12 mouse cellular contexts compared by ENCODE assay signal in the genomic region with DNA sequence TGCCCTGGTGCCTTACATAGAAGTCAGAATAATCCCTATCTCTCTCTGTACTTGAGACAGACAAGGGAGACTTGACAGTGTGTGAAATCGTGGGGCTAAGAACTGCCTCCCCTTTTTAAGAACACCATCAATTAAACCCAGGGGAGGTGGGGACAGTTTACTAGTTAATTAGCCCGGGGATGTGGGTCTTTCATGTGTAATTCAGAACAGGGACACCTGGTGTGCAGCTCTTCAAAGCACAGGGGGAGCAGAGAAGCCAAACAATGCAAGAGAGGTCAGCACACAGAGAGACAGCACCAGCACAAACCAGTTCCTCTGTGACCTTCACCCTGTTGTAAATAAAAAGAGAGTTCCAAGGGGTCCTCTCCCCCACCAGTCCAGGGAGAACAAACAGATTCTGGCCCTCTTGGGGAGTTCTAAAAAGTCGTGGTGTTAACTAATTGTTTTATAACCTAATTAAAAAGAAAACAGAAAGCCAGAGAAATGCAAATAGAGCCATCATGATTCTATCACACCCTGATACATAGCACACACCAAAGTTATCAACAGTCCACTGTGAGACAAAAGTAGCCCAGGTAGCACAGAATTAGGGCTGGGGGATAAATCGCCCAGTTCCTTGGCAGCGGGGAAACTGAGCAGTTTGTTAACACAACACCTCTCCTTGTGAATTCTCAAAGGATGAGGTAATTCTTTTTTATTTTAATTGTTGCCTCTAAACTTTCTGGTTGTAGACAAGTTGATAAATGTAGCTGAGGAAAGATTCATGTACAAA.
DNase-seq lines count a peak whose midpoint lies in the region; ATAC-seq lines count a peak whose summit lies in the region.
"Had no signal": no experiment of that assay in that cellular context is flagged by ENCODE, and none has a peak within 500 bp of the region (broad histone marks: within the 10 kb centered on the region; RNA-seq: fewer than 3 reads in every experiment).

No protein-coding gene starts in this region.

- peaks cover 18% of the 10 kb centered on the region for H3K4me1 ChIP-seq in heart, embryonic 13.5 days
- peaks cover 7% of the 10 kb centered on the region for H3K4me1 ChIP-seq in midbrain, embryonic 11.5 days (ENCODE audit: control insufficient read depth, insufficient read depth, low read length)
- peaks cover 7% of the 10 kb centered on the region; the same call in 1 of the 2 replicates for H3K4me1 ChIP-seq in midbrain, embryonic 15.5 days

- H3K27me3 ChIP-seq in heart, embryonic 13.5 days (replicated peaks) = no peaks in the 10 kb centered on the region
- no peaks in the 10 kb centered on the region for H3K27me3 ChIP-seq in midbrain, embryonic 11.5 days (ENCODE audit: control insufficient read depth, insufficient read depth, low read length)
- H3K27me3 ChIP-seq in midbrain, embryonic 15.5 days (replicated peaks) = no peaks in the 10 kb centered on the region; the same call in 1 of the 2 replicates

- H3K9ac ChIP-seq in heart, embryonic 13.5 days = no peak overlapping the region; the same call in 1 of the 2 replicates
- no peak overlapping the region for H3K9ac ChIP-seq in midbrain, embryonic 11.5 days (ENCODE audit: low read length)
- H3K9ac ChIP-seq in midbrain, embryonic 15.5 days = no peak overlapping the region

- peak overlapping the region; percentile 45 for H3K4me2 ChIP-seq in heart, embryonic 13.5 days
- H3K4me2 ChIP-seq in midbrain, embryonic 11.5 days = no peak overlapping the region
- no peak overlapping the region for H3K4me2 ChIP-seq in midbrain, embryonic 15.5 days

- intact Hi-C loops in heart, postnatal 14 days (cut with DNase I) = no loop called here

- 0 out of 2 replicates have a peak, but pooled peaks cover 6% of the 10 kb centered on the region for H3K9me3 ChIP-seq in heart, embryonic 13.5 days
- H3K9me3 ChIP-seq in midbrain, embryonic 11.5 days (ENCODE audit: control insufficient read depth, low read length) = no peaks in the 10 kb centered on the region
- no peaks in the 10 kb centered on the region for H3K9me3 ChIP-seq in midbrain, embryonic 15.5 days

- ATAC-seq in heart, embryonic 13.5 days (ENCODE audit: extremely low read depth, insufficient number of reproducible peaks, low FRiP score, low TSS enrichment) = no peak
- peak; percentile 52; the same call in 1 of the 2 replicates for ATAC-seq in midbrain, embryonic 11.5 days (ENCODE audit: low FRiP score)
- ATAC-seq in midbrain, embryonic 15.5 days (replicated peaks) = no peak
- ATAC-seq: intestine, postnatal 0 days had no signal

- no peak for DNase-seq in heart, postnatal 14 days
- DNase-seq in midbrain, embryonic 11.5 days (ENCODE audit: low spot score, missing footprints) = no peak
- peak; percentile 51 for DNase-seq in embryo, embryonic 9.5 days (ENCODE audit: extremely low spot score)
- DNase-seq in mesoderm, embryonic 11.5 days (ENCODE audit: low read depth, low spot score) = peak; percentile 49
- no peak for DNase-seq in cerebellum, adult 8-10 months
- no peak for DNase-seq in adrenal gland, adult 8-10 months
- DNase-seq: gastrocnemius, postnatal 10 days; spleen, adult 18-20 months had no signal

- 11% methylated on average over 5 of the region's 5 CpGs for WGBS in heart, embryonic 13.5 days
- WGBS in midbrain, embryonic 11.5 days = 8% methylated on average over 5 of the region's 5 CpGs
- 16% methylated on average over 5 of the region's 5 CpGs for WGBS in midbrain, embryonic 15.5 days

- no peak overlapping the region for H3K4me3 ChIP-seq in heart, embryonic 13.5 days
- no peak overlapping the region for H3K4me3 ChIP-seq in midbrain, embryonic 11.5 days (ENCODE audit: low read depth, low read length)
- H3K4me3 ChIP-seq in midbrain, embryonic 15.5 days = no peak overlapping the region
- H3K4me3 ChIP-seq: left cerebral cortex, adult 2 months had no signal

- no peaks in the 10 kb centered on the region for H3K36me3 ChIP-seq in heart, embryonic 13.5 days
- no peaks in the 10 kb centered on the region for H3K36me3 ChIP-seq in midbrain, embryonic 11.5 days (ENCODE audit: control insufficient read depth, insufficient read depth, low read length)
- H3K36me3 ChIP-seq in midbrain, embryonic 15.5 days (replicated peaks) = no peaks in the 10 kb centered on the region

- peak overlapping the region; percentile 54; the same call in 1 of the 2 replicates for H3K27ac ChIP-seq in heart, embryonic 13.5 days (replicated peaks)
- H3K27ac ChIP-seq in midbrain, embryonic 11.5 days (ENCODE audit: low read depth, low read length) = no peak overlapping the region
- no peak overlapping the region for H3K27ac ChIP-seq in midbrain, embryonic 15.5 days
- H3K27ac ChIP-seq: left cerebral cortex, adult 2 months had no signal

Comparison
In these comparisons a context has a peak if more than half of its experiments do, and no peak if none do; other contexts are left out.
1. DNase-seq: peak in embryo, embryonic 9.5 days (single experiment) and mesoderm, embryonic 11.5 days (single experiment); none in heart, postnatal 14 days (0 of 2), midbrain, embryonic 11.5 days (single experiment), cerebellum, adult 8-10 months (single experiment) and adrenal gland, adult 8-10 months (single experiment).